Mouse (Mus musculus) brain, embryonic 18.5 days (tissue): Measurements from ENCODE around the gene 1110057P08Rik.
"Not testable (repeated sequence)": the region's sequence is repeated elsewhere in the genome, so short reads cannot be mapped to it uniquely, and the experiment has no call there.

ENCODE experiments used
- DNase-seq: peaks from one replicate; pipeline ENCODE4 v3.0.0-alpha.2; 2012; ENCODE audit warnings: low read depth, low spot score

Gene 1110057P08Rik

GRCm38 (mm10) chr16:89174435-89174834 lies at the start of gene 1110057P08Rik:
TSS of gene 1110057P08Rik (plus strand) at chr16:89174735.
- DNase-seq: no peak

GRCm38 (mm10) chr16:89140551-89140950 lies 34.0 kb upstream of the 1110057P08Rik start, which contains the start of gene Gm6358:
TSS of gene Gm6358 (plus strand) at chr16:89140851.
- DNase-seq: no peak

- DNase-seq: no peak
Measured at GRCm38 (mm10) chr16:89150786-89151185, 23.7 kb upstream of the 1110057P08Rik start, which contains the start of gene Gm10061. TSS of gene Gm10061 (plus strand) at chr16:89151086.

GRCm38 (mm10) chr16:89157652-89158051 lies 16.9 kb upstream of the 1110057P08Rik start, which contains the start of gene Gm9789:
TSS of gene Gm9789 (plus strand) at chr16:89157952.
- DNase-seq: no peak

GRCm38 (mm10) chr16:89169190-89169589 lies 5.3 kb upstream of the 1110057P08Rik start, which contains the start of gene Gm7735:
TSS of gene Gm7735 (plus strand) at chr16:89169490.
- DNase-seq: not testable (repeated sequence)

- DNase-seq: no peak
Measured at GRCm38 (mm10) chr16:89188621-89189020, 14.1 kb downstream of the 1110057P08Rik start.

- no peak for DNase-seq
Measured at GRCm38 (mm10) chr16:89205561-89205960, 31.0 kb downstream of the 1110057P08Rik start, which contains the start of gene Krtap20-2. TSS of gene Krtap20-2 (plus strand) at chr16:89205861.
